20 mouse cellular contexts compared by ENCODE assay signal in genomic region chr5:110091546-110091945, GRCm38 (mm10).
"Had no signal": no experiment of that assay in that cellular context is flagged by ENCODE, and none has a peak within 500 bp of the region (broad histone marks: within the 10 kb centered on the region; RNA-seq: fewer than 3 reads in every experiment).

No protein-coding gene starts in this region.

- H3K27me3 ChIP-seq: midbrain, embryonic 12.5 days; midbrain, embryonic 15.5 days; neural tube, embryonic 12.5 days; neural tube, embryonic 15.5 days had no signal

- H3K9me3 ChIP-seq: midbrain, embryonic 12.5 days; midbrain, embryonic 15.5 days; neural tube, embryonic 12.5 days; neural tube, embryonic 15.5 days had no signal

- H3K4me2 ChIP-seq: liver, embryonic 11.5 days; lung, embryonic 14.5 days; midbrain, embryonic 12.5 days; midbrain, embryonic 15.5 days; neural tube, embryonic 12.5 days; neural tube, embryonic 15.5 days had no signal

- DNase-seq: kidney, adult 18-20 months; kidney, adult 9 months; kidney, postnatal 25 days; layer of hippocampus, postnatal 36 days; liver, postnatal 0 days; lung, embryonic 14.5 days; right cerebral cortex, adult 18-20 months; right cerebral cortex, postnatal 14 days; right cerebral cortex, postnatal 4 days had no signal

- H3K27ac ChIP-seq: layer of hippocampus, adult 2 months; left cerebral cortex, adult 2 months; liver, embryonic 14.5 days; macrophage; midbrain, embryonic 12.5 days; midbrain, embryonic 15.5 days; neural tube, embryonic 12.5 days; neural tube, embryonic 15.5 days had no signal

- H3K9ac ChIP-seq: liver, embryonic 14.5 days; liver, postnatal 0 days; lung, embryonic 14.5 days; midbrain, embryonic 12.5 days; midbrain, embryonic 15.5 days; neural tube, embryonic 12.5 days; neural tube, embryonic 15.5 days had no signal

- H3K4me1 ChIP-seq: neural tube, embryonic 12.5 days had no signal

- ATAC-seq: inflammation-experienced regulatory T-cells, adult 6 months; liver, postnatal 0 days; lung, postnatal 0 days; midbrain, embryonic 15.5 days had no signal

- H3K4me3 ChIP-seq: layer of hippocampus, adult 2 months; left cerebral cortex, adult 2 months; midbrain, embryonic 12.5 days; midbrain, embryonic 15.5 days; neural tube, embryonic 12.5 days; neural tube, embryonic 15.5 days had no signal

- H3K36me3 ChIP-seq: midbrain, embryonic 12.5 days; midbrain, embryonic 15.5 days; neural tube, embryonic 12.5 days; neural tube, embryonic 15.5 days had no signal
